Mouse (Mus musculus) hindbrain, postnatal 0 days (tissue): ENCODE measurements around the gene B4galt5. TPM values are rescaled to one million over a fixed set of nuclear protein-coding genes. Genes with fewer than 3 reads are reported as not detected.

Experiments
- ATAC-seq: fragments of 200-750 bp; cut with Nextera tagmentation; 2 replicates; pipeline ENCODE4 v1.8.0; 2017; ENCODE audit warnings: mild to moderate bottlenecking, moderate TSS enrichment, moderate library complexity
- DNase-seq: peaks from one replicate; pipeline ENCODE4 v3.0.0-alpha.2; 2015; ENCODE audit warnings: low spot score
- H3K27ac ChIP-seq: fragments of 300-500 bp; sonication (generic); 2 replicates; pipeline ENCODE4 v1.5.1; 2014; ENCODE audit warnings: mild to moderate bottlenecking
- H3K27me3 ChIP-seq: fragments of 300-500 bp; sonication (generic); 2 replicates; pipeline ENCODE4 v1.6.1; 2014; ENCODE audit warnings: low read length, mixed read lengths; ENCODE audit not compliant: insufficient read depth
- H3K36me3 ChIP-seq: fragments of 300-500 bp; sonication (generic); 2 replicates; pipeline ENCODE4 v1.6.1; 2014; ENCODE audit warnings: low read length, mixed read lengths; ENCODE audit not compliant: insufficient read depth
- H3K4me1 ChIP-seq: fragments of 300-500 bp; sonication (generic); 2 replicates; pipeline ENCODE4 v1.6.1; 2014; ENCODE audit warnings: antibody characterized with exemption, low read length, mixed read lengths; ENCODE audit not compliant: insufficient read depth
- H3K4me2 ChIP-seq: fragments of 300-500 bp; sonication (generic); 2 replicates; pipeline ENCODE4 v1.6.1; 2014; ENCODE audit warnings: low read depth, mild to moderate bottlenecking, low read length, moderate library complexity, mixed read lengths
- H3K4me3 ChIP-seq: fragments of 300-500 bp; sonication (generic); 2 replicates; pipeline ENCODE4 v1.5.1; 2014; ENCODE audit warnings: low read length
- H3K9ac ChIP-seq: fragments of 300-500 bp; sonication (generic); replicated peaks from 2 replicates; pipeline ENCODE4 v1.6.1; 2014; ENCODE audit warnings: mild to moderate bottlenecking, low read length, moderate library complexity, mixed read lengths
- H3K9me3 ChIP-seq: fragments of 300-500 bp; sonication (generic); 2 replicates; pipeline ENCODE4 v1.6.1; 2016; ENCODE audit warnings: low read length, mixed read lengths
- CTCF ChIP-seq: IDR thresholded peaks from 2 replicates; pipeline ENCODE4 v1.5.1; 2016; ENCODE audit warnings: antibody characterized with exemption, control low read depth, low read depth
- WGBS: fragments of 180-500 bp; shearing (Covaris S2); extraction: QIAGEN DNeasy Blood & Tissue Kit; methylation state at CpG from one replicate; pipeline ENCODE4 v1.1.7; 2014; 5-methylcytosine and 5-hydroxymethylcytosine counted together
- polyA plus RNA-seq: library from polyadenylated mRNA; unstranded; fragments of >200 nt; fragmentation: Nextera tagmentation; extraction: Ambion mirVana; gene quantifications from 2 replicates; pipeline ENCODE4 v1.2.1, GENCODE M21; 2015
- total RNA-seq: library from RNA; depleted of rRNA; stranded (reverse); fragments of >200 nt; gene quantifications from 2 replicates; pipeline ENCODE4 v1.2.3, GENCODE M21; 2014

Gene B4galt5
- total and polyA plus RNA-seq, 2 experiments from 2014 or later = 31.5 to 67.5 TPM

DNA sequence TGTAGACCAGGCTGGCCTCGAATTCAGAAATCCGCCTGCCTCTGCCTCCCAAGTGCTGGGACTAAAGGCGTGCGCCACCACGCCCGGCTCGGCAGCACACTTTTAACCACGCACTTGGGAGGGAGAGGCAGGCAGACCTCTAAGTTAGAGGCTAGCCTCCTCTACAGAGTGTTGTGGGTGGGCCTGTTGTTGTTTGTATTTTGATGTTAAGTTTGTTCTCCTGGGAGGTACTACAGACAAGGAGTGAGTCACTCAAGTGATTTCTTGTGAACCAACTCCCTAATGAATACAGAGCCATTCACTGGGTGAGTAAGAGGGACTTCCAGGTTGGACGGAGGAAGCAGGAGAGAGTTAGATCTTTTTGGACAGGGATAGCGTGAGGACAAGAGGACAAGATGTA, 82.8 kb downstream of the B4galt5 start:
- no peak for DNase-seq
- H3K27me3 ChIP-seq = no peaks in the 10 kb centered on the region
- no peak for ATAC-seq

DNA sequence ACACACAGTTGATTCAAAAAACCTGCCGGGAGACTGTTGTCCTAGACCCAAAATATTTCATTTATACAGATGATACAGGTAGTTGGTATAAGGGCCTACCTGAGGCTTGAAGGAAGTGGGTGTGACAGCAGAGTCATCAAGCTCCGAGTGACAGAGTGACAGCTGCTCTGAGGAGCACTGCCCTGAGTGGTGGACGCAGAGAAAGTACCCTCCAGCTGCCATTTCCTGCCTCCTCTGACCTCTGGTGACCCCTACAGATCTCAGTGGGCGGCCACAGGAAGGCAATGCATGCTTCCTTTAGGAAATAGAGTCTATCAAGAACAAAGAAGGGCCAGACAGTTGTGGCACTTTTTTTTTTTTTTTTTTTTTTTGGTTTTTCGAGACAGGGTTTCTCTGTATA, 83.2 kb downstream of the B4galt5 start:
- ATAC-seq (no peak), DNase-seq (no peak)
- Histone ChIP-seq H3K9ac (no peak overlapping the region), H3K27ac (no peak overlapping the region), H3K4me2 (no peak overlapping the region), H3K4me1 (no peaks in the 10 kb centered on the region), H3K27me3 (no peaks in the 10 kb centered on the region), H3K4me3 (no peak overlapping the region), H3K9me3 (no peaks in the 10 kb centered on the region), H3K36me3 (no peaks in the 10 kb centered on the region)
- 68% methylated on average over 4 of the region's 5 CpGs for WGBS
- TF ChIP-seq CTCF = no peak

More for the DNA sequence above, 82.8 kb downstream of the B4galt5 start:
- Histone ChIP-seq H3K9ac (no peak overlapping the region), H3K4me3 (no peak overlapping the region), H3K27ac (no peak overlapping the region), H3K4me2 (no peak overlapping the region), H3K36me3 (no peaks in the 10 kb centered on the region), H3K4me1 (no peaks in the 10 kb centered on the region), H3K9me3 (no peaks in the 10 kb centered on the region)
- no peak for TF ChIP-seq CTCF
- 94% methylated on average over 9 of the region's 10 CpGs for WGBS

DNA sequence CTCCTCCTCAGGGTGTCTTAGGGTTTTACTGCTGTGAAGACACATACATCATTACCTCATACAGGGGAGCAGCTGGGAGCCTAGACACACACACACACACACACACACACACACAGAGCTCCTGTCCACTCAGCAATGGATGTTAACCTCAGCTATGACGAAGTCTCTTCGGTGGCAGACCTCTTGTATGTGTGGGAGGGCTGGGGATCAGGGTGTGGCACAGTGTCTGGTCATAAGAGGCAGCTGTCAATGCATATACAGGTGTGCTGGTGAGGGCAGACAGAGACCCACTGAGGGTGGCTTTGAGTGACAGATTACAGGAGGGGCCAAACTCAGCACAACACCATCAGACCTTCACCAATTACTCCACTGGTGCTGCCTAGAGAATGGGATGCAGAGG, 84.0 kb downstream of the B4galt5 start:
- H3K4me1 ChIP-seq = no peaks in the 10 kb centered on the region
- H3K27me3 ChIP-seq = no peaks in the 10 kb centered on the region
- no peaks in the 10 kb centered on the region for H3K36me3 ChIP-seq
- no peak for DNase-seq
- no peak overlapping the region for H3K4me3 ChIP-seq
- H3K4me2 ChIP-seq = no peak overlapping the region
- no peak for ATAC-seq
- no peaks in the 10 kb centered on the region for H3K9me3 ChIP-seq
- TF ChIP-seq CTCF = no peak
- H3K9ac ChIP-seq = no peak overlapping the region
- WGBS = 82% methylated on average over 2 of the region's 2 CpGs
- no peak overlapping the region for H3K27ac ChIP-seq

DNA sequence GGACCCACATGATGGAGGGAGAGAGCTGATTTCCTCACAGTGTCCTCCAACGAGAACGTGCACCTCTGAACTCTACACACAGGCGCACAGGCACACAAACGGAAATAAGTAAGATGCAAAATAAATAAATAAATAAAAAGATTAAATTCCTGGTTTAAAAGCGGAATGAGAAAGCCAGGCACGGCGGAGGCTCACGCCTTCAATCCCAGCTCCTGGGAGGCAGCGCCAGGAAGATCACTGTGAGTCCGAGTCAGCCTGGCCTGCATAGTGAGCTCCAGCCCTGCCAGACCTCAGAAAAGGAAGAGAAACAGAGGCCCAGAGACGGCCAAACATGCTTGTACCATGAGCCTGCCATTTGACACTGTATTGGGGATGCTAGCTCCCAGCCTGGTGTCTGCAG, 85.1 kb downstream of the B4galt5 start:
- Histone ChIP-seq H3K27me3 (no peaks in the 10 kb centered on the region), H3K27ac (no peak overlapping the region), H3K36me3 (no peaks in the 10 kb centered on the region), H3K4me3 (no peak overlapping the region), H3K4me2 (no peak overlapping the region), H3K9ac (no peak overlapping the region), H3K4me1 (no peaks in the 10 kb centered on the region), H3K9me3 (no peaks in the 10 kb centered on the region)
- no peak for DNase-seq
- 86% methylated on average over 11 of the region's 11 CpGs for WGBS
- no peak for ATAC-seq
- no peak for TF ChIP-seq CTCF

DNA sequence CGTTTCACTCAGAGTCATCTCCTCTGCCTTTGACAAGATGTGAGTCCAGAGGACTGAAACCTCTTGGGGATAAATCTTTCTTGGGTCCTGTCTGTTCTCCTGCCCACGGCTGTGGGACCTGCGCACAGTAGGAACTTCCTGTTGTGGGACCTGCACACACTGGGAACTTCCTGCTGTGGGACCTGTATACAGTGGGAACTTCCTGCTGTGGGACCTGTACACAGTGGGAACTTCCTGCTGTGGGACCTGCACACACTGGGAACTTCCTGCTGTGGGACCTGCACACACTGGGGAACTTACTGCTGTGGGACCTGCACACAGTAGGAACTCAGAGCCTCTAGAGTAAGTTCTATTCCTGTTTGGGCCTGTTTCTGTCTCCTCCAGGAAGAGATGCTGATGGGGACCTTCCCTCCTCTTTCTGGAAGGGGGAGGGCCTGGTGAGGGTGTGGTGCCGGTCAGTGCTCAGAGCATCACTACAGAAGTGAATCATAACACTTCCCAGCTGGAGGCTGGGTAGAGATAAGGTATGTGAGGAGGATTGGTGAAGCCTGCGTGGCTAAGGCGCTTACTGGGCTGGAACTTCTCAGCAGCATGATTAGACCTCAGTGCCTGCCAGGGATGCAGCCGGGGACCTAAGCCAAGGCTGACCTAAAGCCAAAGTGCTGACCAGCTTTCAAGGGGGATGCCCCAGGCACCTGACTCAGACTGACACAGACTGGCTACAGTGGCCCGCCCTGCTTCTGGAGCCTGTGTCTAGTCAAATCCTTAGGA, 85.8 kb downstream of the B4galt5 start:
- WGBS = 80% methylated on average over 8 of the region's 8 CpGs
- H3K4me2 ChIP-seq = no peak overlapping the region
- H3K9ac ChIP-seq = no peak overlapping the region
- H3K36me3 ChIP-seq = no peaks in the 10 kb centered on the region
- ATAC-seq = no peak
- H3K27me3 ChIP-seq = no peaks in the 10 kb centered on the region
- no peak for TF ChIP-seq CTCF
- H3K9me3 ChIP-seq = no peaks in the 10 kb centered on the region
- H3K4me3 ChIP-seq = no peak overlapping the region
- no peak overlapping the region for H3K27ac ChIP-seq
- no peak for DNase-seq
- no peaks in the 10 kb centered on the region for H3K4me1 ChIP-seq

DNA sequence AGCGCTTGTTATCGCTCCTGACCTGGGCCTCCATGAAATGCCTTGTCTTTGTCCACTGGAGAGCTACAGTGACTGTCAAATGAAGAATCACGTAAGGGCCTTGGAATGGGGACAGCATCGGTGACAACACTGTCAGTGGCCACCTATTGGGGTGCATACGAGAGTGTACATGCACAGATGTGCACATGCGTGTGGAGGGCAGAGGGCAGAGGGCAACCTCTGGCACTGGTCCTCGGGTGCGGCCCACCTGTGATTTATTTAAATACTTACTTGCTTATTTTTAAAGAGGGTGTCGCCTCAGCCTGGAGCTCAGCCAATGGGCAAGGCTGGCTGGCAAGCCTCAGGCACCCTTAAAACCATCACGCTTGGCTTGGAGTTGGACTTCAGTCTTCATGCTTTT, 86.5 kb downstream of the B4galt5 start:
- H3K4me1 ChIP-seq = no peaks in the 10 kb centered on the region
- 89% methylated on average over 10 of the region's 10 CpGs for WGBS
- H3K4me2 ChIP-seq = no peak overlapping the region
- ATAC-seq = no peak
- no peaks in the 10 kb centered on the region for H3K36me3 ChIP-seq
- H3K4me3 ChIP-seq = no peak overlapping the region
- no peak for TF ChIP-seq CTCF
- no peaks in the 10 kb centered on the region for H3K9me3 ChIP-seq
- no peak overlapping the region for H3K9ac ChIP-seq
- no peak overlapping the region for H3K27ac ChIP-seq
- H3K27me3 ChIP-seq = no peaks in the 10 kb centered on the region
- DNase-seq = no peak

DNA sequence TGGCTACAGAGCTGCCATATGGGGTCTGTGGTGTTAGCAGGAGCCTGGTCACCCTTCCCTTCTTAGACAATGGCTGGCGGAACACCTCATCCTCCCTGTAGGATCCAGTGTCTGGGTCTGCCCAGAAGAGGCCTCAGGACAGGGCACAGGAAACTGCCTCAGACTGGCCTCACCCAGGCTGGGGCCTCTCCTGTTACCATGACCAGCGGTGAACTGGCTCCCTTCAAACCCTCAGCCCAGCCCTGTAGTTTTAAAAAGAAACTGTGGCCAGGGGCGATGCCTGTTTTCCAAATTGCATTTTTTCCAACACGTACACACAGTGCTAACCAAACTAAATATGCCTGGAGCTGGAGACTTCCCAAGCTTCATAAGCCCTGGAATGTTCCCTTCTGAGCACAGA, 87.9 kb downstream of the B4galt5 start:
- Histone ChIP-seq H3K27ac (no peak overlapping the region), H3K36me3 (no peaks in the 10 kb centered on the region), H3K9me3 (no peaks in the 10 kb centered on the region), H3K9ac (no peak overlapping the region), H3K4me3 (no peak overlapping the region), H3K4me2 (no peak overlapping the region), H3K27me3 (no peaks in the 10 kb centered on the region), H3K4me1 (no peaks in the 10 kb centered on the region)
- no peak for DNase-seq
- WGBS = 71% methylated on average over 4 of the region's 4 CpGs
- ATAC-seq = no peak
- no peak for TF ChIP-seq CTCF
